Mouse (Mus musculus): ENCODE results near the gene Arhgap9. TPM values are rescaled to one million over a fixed set of nuclear protein-coding genes. Genes with fewer than 3 reads are reported as not detected.

Gene Arhgap9
- total RNA-seq, 1 experiment from 2014 or later, result 1.6 TPM

DNA sequence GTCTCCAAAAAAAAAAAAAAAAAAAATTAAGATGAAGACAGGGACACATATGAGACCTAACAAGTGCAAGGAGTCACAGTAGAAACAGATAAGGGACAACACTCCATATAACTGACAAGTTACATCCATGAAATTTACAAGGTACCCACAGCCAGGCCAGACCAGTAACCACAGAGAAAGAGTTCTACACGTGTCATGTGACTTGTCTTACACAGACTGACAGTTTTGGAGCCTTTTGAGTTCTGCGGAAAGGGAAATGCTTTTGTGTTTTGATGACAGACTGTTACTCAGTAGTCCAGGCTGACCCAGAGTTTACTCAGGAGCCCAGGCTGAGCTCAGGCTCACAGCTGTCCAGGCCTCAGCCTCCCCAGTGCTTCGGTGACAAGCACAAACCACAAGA, 21.3 kb downstream of the Arhgap9 start:
- DNase-seq, result no peak

DNA sequence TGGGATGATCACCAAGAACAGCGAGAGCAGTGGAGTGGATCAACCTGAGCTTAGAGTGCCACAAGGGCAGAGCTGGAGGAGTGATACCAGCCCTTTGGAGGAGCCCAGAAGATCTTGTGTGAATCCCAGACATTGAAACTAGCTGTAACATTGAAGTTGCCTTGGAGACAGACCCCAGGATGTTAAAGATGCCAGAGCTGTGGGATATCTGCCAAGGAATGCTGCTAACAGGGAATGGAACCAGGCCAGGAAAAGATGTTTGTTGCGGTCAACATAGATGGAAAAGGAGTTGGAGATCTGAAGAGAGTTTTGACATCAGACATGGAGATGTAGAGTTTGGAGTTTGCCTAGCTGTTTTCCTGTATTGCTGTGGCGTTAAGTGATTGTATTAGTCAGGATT, 24.4 kb downstream of the Arhgap9 start:
- DNase-seq, result no peak

- no peak for DNase-seq
These were observed 27.2 kb downstream of the Arhgap9 start for GRCm38 (mm10) chr10:127348957-127349356.

GRCm38 (mm10) chr10:127349810-127350209, 28.0 kb downstream of the Arhgap9 start:
- DNase-seq, result no peak

- DNase-seq, result peak; percentile 71
These were observed 29.0 kb downstream of the Arhgap9 start for GRCm38 (mm10) chr10:127350594-127351284.

- no peak for DNase-seq
These were observed 29.5 kb downstream of the Arhgap9 start for GRCm38 (mm10) chr10:127351285-127351595.

GRCm38 (mm10) chr10:127351719-127352118, 30.0 kb downstream of the Arhgap9 start:
- DNase-seq, result no peak

DNA sequence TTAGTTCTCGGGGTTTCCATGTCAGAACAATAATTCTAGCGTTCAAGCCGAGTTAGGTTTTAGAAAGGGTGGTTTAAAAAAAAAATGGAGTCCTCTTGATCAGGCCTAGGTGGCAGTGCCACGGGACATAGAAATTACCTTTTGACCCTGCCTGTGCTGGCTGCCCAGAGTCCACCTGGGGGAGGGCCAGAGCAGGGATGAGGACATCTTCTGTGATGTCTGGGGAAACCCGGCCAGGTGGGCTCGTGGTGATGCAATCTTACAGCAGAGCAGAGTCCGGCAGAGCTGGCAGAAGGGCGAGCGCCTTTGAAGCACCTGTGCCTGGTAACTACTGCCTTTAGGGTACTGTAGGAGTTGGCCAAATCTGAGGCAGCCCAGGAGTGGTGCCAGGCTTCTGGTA, 30.4 kb downstream of the Arhgap9 start:
- no peak for DNase-seq

DNA sequence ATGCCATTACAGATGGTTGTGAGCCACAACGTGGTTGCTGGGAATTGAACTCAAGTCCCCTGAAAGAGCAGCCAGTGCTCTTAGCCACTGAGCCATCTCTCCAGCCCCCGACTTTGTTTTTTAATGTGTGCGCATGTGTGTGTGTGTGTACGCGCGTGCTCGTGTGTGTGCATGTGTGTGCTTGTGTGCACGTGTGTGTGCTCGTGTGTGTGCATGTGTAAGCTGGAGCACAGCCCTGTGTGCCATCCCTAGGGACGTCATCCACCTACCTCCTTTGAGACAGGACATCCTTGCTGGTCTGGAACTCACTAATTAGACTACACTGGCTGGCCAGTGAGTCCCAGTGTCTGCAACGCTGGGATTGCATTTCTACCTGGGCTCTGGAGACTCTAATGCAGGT, 31.0 kb downstream of the Arhgap9 start:
- no peak for DNase-seq

GRCm38 (mm10) chr10:127353909-127354895, 32.4 kb downstream of the Arhgap9 start, which contains the start of gene Inhbe:
Gene Inhbe, minus strand, starts transcription at chr10:127354411.
- DNase-seq, result no peak

DNA sequence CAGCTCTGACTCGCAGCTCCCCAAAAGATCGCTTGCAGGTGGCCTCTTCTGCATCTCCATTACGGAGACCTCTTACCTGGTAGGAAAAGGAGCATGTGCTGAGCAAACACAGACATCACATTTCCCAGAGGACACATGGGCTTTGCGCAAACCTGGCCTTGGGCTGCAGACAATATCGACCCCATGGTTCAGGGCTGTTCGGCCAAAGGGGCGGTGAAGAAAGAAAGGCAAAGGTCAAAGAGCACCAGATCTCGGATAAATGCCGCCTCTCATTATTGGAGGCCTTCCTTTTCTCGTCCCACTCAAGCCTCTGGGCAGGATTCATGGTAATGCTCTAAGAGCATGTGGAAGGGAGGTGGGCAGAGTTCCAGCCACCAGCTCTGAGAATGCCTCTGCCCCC, 33.6 kb downstream of the Arhgap9 start:
- no peak for DNase-seq

DNA sequence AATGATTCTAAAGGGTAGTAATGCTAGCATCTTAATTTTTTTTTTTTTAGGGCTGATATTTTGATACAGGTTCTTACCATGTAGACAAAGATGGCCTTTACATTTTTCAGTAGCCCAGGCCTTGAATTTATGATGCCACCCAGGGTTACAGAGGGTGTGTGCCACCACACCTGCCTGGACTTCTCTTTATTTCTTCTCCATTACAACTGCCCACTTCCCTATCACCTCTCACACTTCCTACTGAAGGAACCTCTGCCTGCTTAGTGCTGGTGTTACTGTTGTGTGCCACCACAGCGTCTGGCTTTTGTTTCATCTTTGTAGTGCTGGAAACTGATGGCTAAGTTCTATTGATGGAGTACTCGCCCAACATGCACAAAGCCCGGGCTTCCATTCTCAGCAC, 39.0 kb downstream of the Arhgap9 start:
- no peak for DNase-seq

DNA sequence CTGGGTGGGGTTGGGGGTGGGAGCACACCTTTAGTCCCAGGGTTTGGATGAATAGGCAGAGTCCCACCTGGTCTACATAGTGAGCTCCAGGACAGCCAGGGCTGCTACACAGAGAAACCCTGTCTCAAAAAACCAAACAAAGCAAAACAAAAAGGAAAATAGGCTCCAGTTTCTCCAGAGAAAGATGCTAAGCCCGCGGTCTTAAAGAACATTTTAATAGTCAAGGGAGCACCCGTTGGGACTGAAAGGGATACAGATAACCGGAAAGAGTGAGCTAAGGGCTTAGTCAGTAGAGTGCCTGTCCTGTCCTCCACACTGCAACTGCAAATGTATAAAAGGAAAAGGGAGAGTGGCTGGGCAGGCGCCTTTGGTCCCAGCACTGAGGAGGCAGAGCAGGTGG, 45.4 kb downstream of the Arhgap9 start:
- no peak for DNase-seq

GRCm38 (mm10) chr10:127368273-127368672, 46.5 kb downstream of the Arhgap9 start:
- DNase-seq, result no peak

GRCm38 (mm10) chr10:127369834-127370820, 48.4 kb downstream of the Arhgap9 start, which contains the start of gene Inhbc:
Gene Inhbc, minus strand, starts transcription at chr10:127370431.
- DNase-seq, result no peak

GRCm38 (mm10) chr10:127371023-127371422, 49.3 kb downstream of the Arhgap9 start:
- no peak for DNase-seq

DNA sequence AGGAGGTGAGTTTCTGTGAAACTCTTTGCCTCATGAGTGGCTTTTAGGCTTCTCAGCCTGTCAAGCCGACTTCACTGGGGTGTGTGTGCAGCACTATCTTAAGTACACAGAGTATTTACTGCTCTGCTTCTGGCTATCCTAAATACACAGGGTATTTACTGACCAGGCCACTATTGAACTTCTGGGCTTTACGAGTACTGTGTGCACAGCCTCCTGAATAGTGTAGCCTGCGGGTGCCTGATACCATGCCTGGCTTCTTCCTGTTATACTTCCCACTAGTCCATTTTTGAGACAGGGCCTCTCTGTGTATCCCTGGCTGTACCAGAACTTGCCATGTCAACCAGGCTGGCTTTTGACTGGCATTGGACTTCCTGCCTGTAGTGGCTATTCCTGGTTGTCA, 55.9 kb downstream of the Arhgap9 start:
- DNase-seq, result no peak

Other genes with a start within 250 kb of the Arhgap9 start
- gene Agap2, start 246.7 kb upstream of the Arhgap9 start, total RNA-seq (2021), result 2.6 and 3.8 TPM in 2 replicates
- 139 and 150 TPM in 2 replicates for gene Os9, start 200.8 kb upstream of the Arhgap9 start, total RNA-seq (2021)
- gene B4galnt1, start 156.7 kb upstream of the Arhgap9 start, total RNA-seq (2021), result 6.8 and 8.5 TPM in 2 replicates
- gene Slc26a10, start 141.3 kb upstream of the Arhgap9 start, total RNA-seq (2021), result 3.2 and 6.0 TPM in 2 replicates
- gene Arhgef25, start 131.9 kb upstream of the Arhgap9 start, total RNA-seq (2021), result 27.9 and 28.7 TPM in 2 replicates
- 89.7 and 96.8 TPM in 2 replicates for gene Dtx3, start 126.2 kb upstream of the Arhgap9 start, total RNA-seq (2021)
- 38.4 and 48.8 TPM in 2 replicates for gene Pip4k2c, start 110.4 kb upstream of the Arhgap9 start, total RNA-seq (2021)
- gene Kif5a, start 58.6 kb upstream of the Arhgap9 start, total RNA-seq (2021), result 8.6 and 13.1 TPM in 2 replicates
- gene Dctn2, start 55.6 kb upstream of the Arhgap9 start, total RNA-seq (2021), result 159 and 197 TPM in 2 replicates
- gene Mbd6, start 32.9 kb upstream of the Arhgap9 start, total RNA-seq (2021), result 73.2 and 73.3 TPM in 2 replicates
- 110 and 135 TPM in 2 replicates for gene Mars, start 10.2 kb upstream of the Arhgap9 start, total RNA-seq (2021)
- gene Gli1, start 20.0 kb downstream of the Arhgap9 start, total RNA-seq (2021), result 2.6 and 4.8 TPM in 2 replicates
- not detected in 2 replicates for gene Inhbe, start 32.4 kb downstream of the Arhgap9 start, total RNA-seq (2021)
- gene Inhbc, start 48.5 kb downstream of the Arhgap9 start, total RNA-seq (2021), result 0.67 TPM in 1 of 2 replicates, not detected in the other
- 122 and 149 TPM in 2 replicates for gene R3hdm2, start 58.4 kb downstream of the Arhgap9 start, total RNA-seq (2021)
- gene Stac3, start 179.7 kb downstream of the Arhgap9 start, total RNA-seq (2021), result 2.8 and 4.9 TPM in 2 replicates
- 43.2 and 50.0 TPM in 2 replicates for gene Ndufa4l2, start 193.0 kb downstream of the Arhgap9 start, total RNA-seq (2021)
- gene Shmt2, start 200.5 kb downstream of the Arhgap9 start, total RNA-seq (2021), result 56.3 and 61.1 TPM in 2 replicates
- gene Nxph4, start 212.6 kb downstream of the Arhgap9 start, total RNA-seq (2021), result 8.3 and 10.0 TPM in 2 replicates

Data from adrenal gland, postnatal 25 days (tissue).